Mouse (Mus musculus) ES-Bruce4 (cell line): ENCODE measurements around the gene Arrb1.

Source experiments
- CTCF ChIP-seq: IDR thresholded peaks from one replicate; pipeline ENCODE4 v1.8.1; 2011; ENCODE audit warnings: low read depth, low read length
- POLR2A ChIP-seq: IDR thresholded peaks from one replicate; pipeline ENCODE4 v1.8.1; 2011; ENCODE audit warnings: low read length; ENCODE audit not compliant: insufficient read depth

GRCm38 (mm10) chr7:99590646-99591045 lies 55.4 kb downstream of the Arrb1 start:
- no peak for TF ChIP-seq POLR2A
- TF ChIP-seq CTCF = no peak
